Mouse (Mus musculus) olfactory bulb, adult 2 months (tissue): Measurements from ENCODE around the gene Dcaf11.

Source experiments
- CTCF ChIP-seq: fragments of 200-500 bp; IDR thresholded peaks from 2 replicates; pipeline ENCODE4 v1.5.1; 2012; ENCODE audit warnings: low read depth, mild to moderate bottlenecking, low read length, moderate library complexity; ENCODE audit not compliant: insufficient read depth
- POLR2A ChIP-seq: fragments of 200-500 bp; IDR thresholded peaks from 2 replicates; pipeline ENCODE4 v1.6.1; 2012; ENCODE audit warnings: mild to moderate bottlenecking, low read depth, low read length, moderate library complexity; ENCODE audit not compliant: insufficient read depth

DNA sequence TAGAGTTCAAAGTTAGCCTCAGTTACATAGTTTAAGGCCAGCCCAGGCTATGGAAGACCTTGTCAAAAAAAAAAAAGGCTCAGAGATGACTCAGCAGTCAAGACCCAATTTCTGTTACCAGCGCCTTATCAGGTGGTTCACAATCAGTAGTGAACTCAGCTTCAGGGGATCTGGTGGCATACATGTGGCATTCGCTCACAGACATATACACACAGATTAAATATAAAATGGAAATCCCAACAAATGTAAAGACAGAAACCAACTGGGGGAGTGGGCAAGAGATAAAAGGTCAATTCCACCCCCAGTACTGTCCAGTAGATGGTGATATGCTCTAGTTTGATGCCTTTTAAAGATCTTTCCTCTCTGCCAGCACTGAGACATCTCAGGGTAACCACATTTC lies 26.3 kb downstream of the Dcaf11 start:
- TF ChIP-seq POLR2A (no peak), CTCF (no peak)
